Mouse (Mus musculus) forebrain, embryonic 16.5 days (tissue): ENCODE measurements around the gene Flnc. TPM values are rescaled to one million over a fixed set of nuclear protein-coding genes. Genes with fewer than 3 reads are reported as not detected.

Source experiments
- ATAC-seq: fragments of 200-750 bp; cut with Nextera tagmentation; 2 replicates; pipeline ENCODE4 v1.8.0; 2017; ENCODE audit warnings: mild to moderate bottlenecking, moderate library complexity
- H3K27ac ChIP-seq: fragments of 300-500 bp; sonication (generic); 2 replicates; pipeline ENCODE4 v1.5.1; 2014; ENCODE audit warnings: low read length, control low read depth
- H3K27me3 ChIP-seq: fragments of 300-500 bp; sonication (generic); replicated peaks from 2 replicates; pipeline ENCODE4 v1.6.1; 2014; ENCODE audit warnings: low read length; ENCODE audit not compliant: control insufficient read depth, insufficient read depth
- H3K36me3 ChIP-seq: fragments of 300-500 bp; sonication (generic); 2 replicates; pipeline ENCODE4 v1.6.1; 2014; ENCODE audit not compliant: control insufficient read depth, insufficient read depth
- H3K4me1 ChIP-seq: fragments of 300-500 bp; sonication (generic); replicated peaks from 2 replicates; pipeline ENCODE4 v1.6.1; 2014; ENCODE audit warnings: low read length; ENCODE audit not compliant: control insufficient read depth, insufficient read depth
- H3K4me2 ChIP-seq: fragments of 300-500 bp; sonication (generic); 2 replicates; pipeline ENCODE4 v1.6.1; 2014; ENCODE audit warnings: mild to moderate bottlenecking, low read length, control low read depth
- H3K4me3 ChIP-seq: fragments of 300-500 bp; sonication (generic); replicated peaks from 2 replicates; pipeline ENCODE4 v1.5.1; 2014; ENCODE audit warnings: mild to moderate bottlenecking, low read length, control low read depth
- H3K9ac ChIP-seq: fragments of 300-500 bp; sonication (generic); replicated peaks from 2 replicates; pipeline ENCODE4 v1.6.1; 2014; ENCODE audit warnings: low read depth, low read length, control low read depth
- H3K9me3 ChIP-seq: fragments of 300-500 bp; sonication (generic); 2 replicates; pipeline ENCODE4 v1.6.1; 2016; ENCODE audit warnings: low read length; ENCODE audit not compliant: control insufficient read depth
- WGBS: fragments of 180-500 bp; shearing (Covaris S2); extraction: QIAGEN DNeasy Blood & Tissue Kit; methylation state at CpG from one replicate; pipeline ENCODE4 v1.1.7; 2014; 5-methylcytosine and 5-hydroxymethylcytosine counted together
- polyA plus RNA-seq: library from polyadenylated mRNA; unstranded; fragments of >200 nt; fragmentation: Nextera tagmentation; extraction: Ambion mirVana; gene quantifications from 2 replicates; pipeline ENCODE4 v1.2.1, GENCODE M21; 2015

Gene Flnc
- polyA plus RNA-seq, 1 experiment from 2014 or later, result 2.0 TPM

DNA sequence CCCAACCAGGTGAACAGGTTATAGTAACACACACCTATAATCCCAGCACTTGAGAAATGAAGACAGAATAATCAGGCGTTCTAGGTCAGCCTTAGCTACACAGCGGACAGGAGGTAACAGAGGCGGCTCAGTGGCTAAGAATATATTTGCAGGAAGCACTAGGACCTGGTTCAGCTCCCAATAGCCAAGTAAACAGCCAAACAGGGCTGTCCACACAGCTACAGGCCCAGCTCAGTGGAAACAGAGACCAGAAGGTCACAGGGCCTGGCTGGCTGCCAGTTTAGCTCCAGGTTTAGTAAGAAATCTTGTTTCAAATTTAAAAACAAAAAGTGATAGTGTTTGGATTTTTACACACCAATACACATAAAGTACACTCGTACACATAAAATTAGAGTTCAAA, 61.0 kb downstream of the Flnc start:
- Histone ChIP-seq H3K27ac (no peak overlapping the region), H3K36me3 (no peaks in the 10 kb centered on the region), H3K4me3 (no peak overlapping the region), H3K4me2 (no peak overlapping the region), H3K4me1 (no peaks in the 10 kb centered on the region), H3K27me3 (peaks cover 27% of the 10 kb centered on the region), H3K9me3 (no peaks in the 10 kb centered on the region), H3K9ac (no peak overlapping the region)
- WGBS, result 88% methylated on average over 4 of the region's 4 CpGs
- ATAC-seq, result no peak

DNA sequence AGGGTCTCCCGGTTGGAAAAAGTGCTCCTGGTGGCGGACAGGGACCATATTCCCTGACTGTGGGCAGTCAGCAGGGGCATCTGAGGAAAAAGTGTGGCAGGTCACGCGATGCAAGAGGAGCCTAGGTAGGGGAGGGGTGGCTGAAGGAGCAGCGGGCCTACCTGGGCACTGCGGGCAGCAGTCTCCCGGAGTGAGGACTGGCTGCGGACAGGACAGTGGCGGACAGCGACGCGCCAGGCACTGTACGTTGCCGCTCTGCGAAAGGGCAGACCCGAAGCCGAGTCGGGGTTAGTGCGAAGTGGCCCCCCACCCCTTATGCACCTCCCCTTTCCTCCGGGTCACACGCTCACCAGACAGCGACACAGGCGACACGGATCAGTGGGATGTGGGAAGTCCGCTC, 63.2 kb downstream of the Flnc start:
- Histone ChIP-seq H3K4me3 (no peak overlapping the region), H3K27ac (no peak overlapping the region), H3K4me2 (no peak overlapping the region), H3K4me1 (no peaks in the 10 kb centered on the region), H3K9me3 (no peaks in the 10 kb centered on the region), H3K27me3 (peaks cover 27% of the 10 kb centered on the region), H3K36me3 (no peaks in the 10 kb centered on the region), H3K9ac (no peak overlapping the region)
- WGBS, result 13% methylated on average over 25 of the region's 25 CpGs
- no peak for ATAC-seq

DNA sequence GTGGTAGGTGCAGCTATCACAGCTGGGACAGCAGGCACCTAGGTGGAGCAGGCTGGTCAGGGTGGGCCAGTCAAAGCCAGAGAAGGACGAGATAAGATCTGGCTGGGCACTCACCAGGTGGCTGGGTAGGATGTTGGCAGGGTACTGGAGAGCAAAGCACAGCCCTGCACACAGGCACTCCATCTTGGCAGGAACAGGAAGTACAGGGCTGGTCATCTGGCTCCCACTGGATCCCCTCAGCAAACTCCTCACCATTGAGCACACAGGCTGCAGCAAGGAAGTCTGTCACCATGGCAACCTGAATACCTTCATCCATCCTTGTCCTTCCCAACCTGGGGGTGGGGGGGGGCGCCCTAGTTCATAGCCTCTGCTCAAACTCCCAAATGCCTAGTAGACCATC, 64.7 kb downstream of the Flnc start:
- 32% methylated on average over 2 of the region's 2 CpGs for WGBS
- Histone ChIP-seq H3K27me3 (peaks cover 27% of the 10 kb centered on the region), H3K4me3 (no peak overlapping the region), H3K4me2 (no peak overlapping the region), H3K9me3 (no peaks in the 10 kb centered on the region), H3K9ac (no peak overlapping the region), H3K4me1 (no peaks in the 10 kb centered on the region), H3K27ac (no peak overlapping the region), H3K36me3 (no peaks in the 10 kb centered on the region)
- no peak for ATAC-seq

DNA sequence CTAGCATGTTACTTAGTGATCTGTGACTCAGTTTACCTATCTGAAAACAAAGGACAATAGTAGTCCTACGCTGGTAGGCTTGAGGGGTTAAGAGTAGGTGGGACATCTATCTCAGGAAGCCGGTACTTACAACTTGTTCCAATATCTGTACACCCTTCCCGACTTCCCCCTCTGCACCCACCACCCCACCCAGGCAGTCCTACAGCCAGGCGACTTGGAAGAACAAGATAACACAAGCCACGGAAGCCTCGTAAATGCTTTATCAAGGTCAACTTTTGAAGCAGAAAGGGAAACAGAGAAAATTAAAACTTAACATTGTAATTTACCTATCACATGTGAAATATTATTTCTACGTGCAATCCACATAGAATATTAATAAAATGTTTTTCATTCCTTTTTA, 67.1 kb downstream of the Flnc start:
- H3K36me3 ChIP-seq, result no peaks in the 10 kb centered on the region
- no peak overlapping the region for H3K27ac ChIP-seq
- no peaks in the 10 kb centered on the region for H3K4me1 ChIP-seq
- no peak overlapping the region for H3K4me3 ChIP-seq
- no peak for ATAC-seq
- no peak overlapping the region for H3K9ac ChIP-seq
- H3K9me3 ChIP-seq, result no peaks in the 10 kb centered on the region
- WGBS, result 95% methylated on average over 7 of the region's 7 CpGs
- H3K4me2 ChIP-seq, result no peak overlapping the region
- peaks cover 27% of the 10 kb centered on the region for H3K27me3 ChIP-seq

DNA sequence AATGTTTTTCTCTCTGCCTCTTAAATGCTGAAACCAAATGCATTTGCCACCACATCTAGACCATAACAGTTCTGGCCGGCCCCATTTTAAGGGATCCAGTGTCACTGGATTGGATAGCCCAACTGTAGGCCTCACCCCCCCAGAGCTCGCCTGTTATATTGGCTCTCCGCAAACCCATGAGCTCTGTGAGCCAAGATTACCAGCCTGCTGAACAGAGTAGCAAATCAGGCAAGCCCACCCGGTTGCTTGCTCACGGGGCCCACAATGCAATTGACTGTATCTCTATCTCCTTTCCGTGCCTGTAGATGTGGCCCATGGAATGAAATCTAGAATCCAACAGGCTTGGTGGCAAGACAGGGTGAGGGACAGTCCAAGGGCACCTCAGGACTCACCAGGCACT, 67.8 kb downstream of the Flnc start:
- ATAC-seq, result no peak
- 87% methylated on average over 6 of the region's 6 CpGs for WGBS
- peaks cover 20% of the 10 kb centered on the region for H3K27me3 ChIP-seq
- no peaks in the 10 kb centered on the region for H3K4me1 ChIP-seq
- H3K4me2 ChIP-seq, result no peak overlapping the region
- H3K4me3 ChIP-seq, result no peak overlapping the region
- no peak overlapping the region for H3K9ac ChIP-seq
- no peaks in the 10 kb centered on the region for H3K36me3 ChIP-seq
- no peak overlapping the region for H3K27ac ChIP-seq
- H3K9me3 ChIP-seq, result no peaks in the 10 kb centered on the region

DNA sequence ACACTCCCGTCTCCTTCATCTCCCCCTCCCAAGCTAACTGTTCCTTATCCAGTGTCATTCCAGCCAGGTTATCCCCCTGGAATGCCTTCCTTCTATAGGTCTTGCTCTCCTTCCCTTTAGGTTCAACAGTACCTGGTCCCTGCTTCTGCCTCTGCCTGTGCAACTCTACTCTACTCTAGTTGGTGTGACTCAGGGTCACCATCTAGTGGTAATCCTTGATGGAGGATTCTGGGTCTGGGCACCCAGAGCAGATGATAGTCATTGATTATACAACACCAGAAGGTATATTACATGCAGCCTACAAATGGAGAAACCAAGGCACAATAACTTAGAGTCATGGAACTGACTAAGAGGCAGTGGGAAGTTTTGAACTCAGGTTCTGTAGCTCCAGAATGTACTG, 68.5 kb downstream of the Flnc start:
- no peak overlapping the region for H3K27ac ChIP-seq
- no peak overlapping the region for H3K9ac ChIP-seq
- H3K36me3 ChIP-seq, result no peaks in the 10 kb centered on the region
- no peak overlapping the region for H3K4me2 ChIP-seq
- no peaks in the 10 kb centered on the region for H3K4me1 ChIP-seq
- WGBS, result 100% methylated on average over 1 of the region's 1 CpGs
- peaks cover 17% of the 10 kb centered on the region for H3K27me3 ChIP-seq
- ATAC-seq, result no peak
- no peaks in the 10 kb centered on the region for H3K9me3 ChIP-seq
- H3K4me3 ChIP-seq, result no peak overlapping the region

DNA sequence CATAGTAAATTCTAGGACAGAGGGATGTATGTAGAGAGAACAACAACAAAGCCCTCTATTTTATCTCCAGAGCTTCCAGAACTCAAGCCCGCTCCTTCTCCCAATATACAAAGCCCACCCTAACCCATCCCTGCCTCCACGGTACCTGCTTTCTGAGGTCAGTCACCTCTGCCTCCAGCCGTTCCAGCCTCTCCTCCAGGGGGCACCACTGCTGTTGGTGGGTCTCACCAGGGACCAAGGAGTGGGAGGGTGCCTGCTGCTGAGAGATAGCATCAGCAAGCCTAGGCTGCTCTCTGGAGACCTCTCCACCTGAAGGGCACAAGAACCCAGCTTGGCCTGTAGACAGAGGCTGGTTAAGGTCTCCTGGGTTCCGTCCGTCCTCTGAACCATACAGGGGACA, 72.4 kb downstream of the Flnc start:
- Histone ChIP-seq H3K4me1 (peaks cover 3% of the 10 kb centered on the region; the same call in 1 of the 2 replicates), H3K27me3 (peaks cover 15% of the 10 kb centered on the region), H3K4me2 (no peak overlapping the region), H3K9ac (no peak overlapping the region), H3K27ac (no peak overlapping the region), H3K4me3 (no peak overlapping the region), H3K36me3 (no peaks in the 10 kb centered on the region), H3K9me3 (no peaks in the 10 kb centered on the region)
- ATAC-seq, result no peak
- WGBS, result 91% methylated on average over 5 of the region's 5 CpGs

DNA sequence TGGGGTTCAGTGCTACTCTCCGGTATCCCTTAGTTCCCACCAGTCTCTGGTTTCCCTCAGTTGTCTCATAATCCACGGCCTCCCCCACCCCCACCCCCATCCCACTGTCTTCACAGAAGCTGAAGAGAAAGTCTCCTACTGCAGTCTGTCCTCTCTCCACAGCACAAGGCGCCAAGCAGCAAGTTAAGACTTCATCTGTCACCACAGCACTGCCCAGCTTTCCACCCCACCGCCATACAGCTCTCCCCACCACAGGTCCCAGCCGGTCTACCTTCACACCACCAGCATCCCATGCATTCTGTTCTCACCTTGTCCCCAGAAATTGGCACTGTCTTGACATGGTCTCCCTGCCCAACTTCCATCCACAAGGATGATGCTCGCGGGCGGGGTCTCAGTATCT, 73.8 kb downstream of the Flnc start:
- peaks cover 15% of the 10 kb centered on the region for H3K27me3 ChIP-seq
- peak overlapping the region; percentile 53 for H3K4me3 ChIP-seq
- peak overlapping the region; percentile 61 for H3K4me2 ChIP-seq
- 0 out of 2 replicates have a peak, but pooled peaks have one; percentile 22 for ATAC-seq
- WGBS, result 21% methylated on average over 8 of the region's 8 CpGs
- no peak overlapping the region; the same call in 1 of the 2 replicates for H3K9ac ChIP-seq
- no peaks in the 10 kb centered on the region for H3K36me3 ChIP-seq
- no peaks in the 10 kb centered on the region for H3K9me3 ChIP-seq
- H3K27ac ChIP-seq, result no peak overlapping the region
- H3K4me1 ChIP-seq, result peaks cover 3% of the 10 kb centered on the region; the same call in 1 of the 2 replicates

DNA sequence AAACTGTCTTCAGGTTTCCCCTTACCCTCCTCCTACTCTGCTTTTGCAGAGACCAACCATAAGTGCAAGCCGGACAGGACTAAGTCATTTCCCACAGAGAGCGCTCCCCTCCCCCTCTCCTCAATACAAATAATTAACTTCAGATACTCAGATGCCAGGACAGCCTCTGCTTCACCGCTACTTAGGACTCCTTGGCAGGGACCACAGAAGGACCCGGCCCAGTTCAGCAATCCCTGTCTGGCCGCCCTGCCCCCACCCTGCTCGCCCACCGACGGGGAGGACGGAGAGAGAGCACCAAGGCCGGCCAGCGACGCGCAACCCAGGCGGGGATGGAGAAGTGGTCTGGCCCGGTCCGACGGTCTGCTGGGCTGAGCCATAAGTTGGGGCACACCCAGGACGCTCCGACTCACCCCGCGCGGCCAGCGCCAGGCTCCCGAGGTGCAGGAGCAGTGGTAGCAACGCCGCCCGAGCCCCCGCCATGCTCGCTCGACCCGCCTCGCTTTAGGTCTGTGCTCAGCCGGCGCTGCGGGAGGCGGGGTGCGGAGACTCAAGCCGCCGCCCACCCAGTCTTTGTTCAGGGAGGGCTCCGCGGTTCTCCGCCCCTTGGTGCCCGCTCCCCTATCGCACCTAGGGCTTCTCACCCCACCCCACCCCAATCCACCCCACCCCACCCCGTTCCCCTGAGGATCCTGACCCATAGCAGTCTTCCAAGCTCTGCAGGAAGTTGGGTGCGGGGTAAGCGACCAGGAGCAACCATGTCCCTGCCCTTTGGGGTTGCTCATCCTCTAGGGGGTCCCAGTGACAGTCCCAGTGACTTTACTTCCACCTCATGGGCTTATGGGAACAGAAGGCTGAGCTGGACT, 74.6 kb downstream of the Flnc start, which contains the start of gene Kcp:
Kcp (minus strand) TSS at position 506 of the 863 bp plus-strand sequence.
- Histone ChIP-seq H3K36me3 (no peaks in the 10 kb centered on the region), H3K4me2 (peak within 1 kb of the TSS; percentile 61), H3K9ac (peak within 1 kb of the TSS; percentile 61), H3K27me3 (peaks cover 15% of the 10 kb centered on the region), H3K4me1 (peaks cover 3% of the 10 kb centered on the region; the same call in 1 of the 2 replicates), H3K27ac (no peak within 1 kb of the TSS), H3K9me3 (no peaks in the 10 kb centered on the region), H3K4me3 (peak within 1 kb of the TSS; percentile 53)
- WGBS, result under 1% methylated on average over 40 of the region's 47 CpGs
- peak; percentile 61 for ATAC-seq
